Mouse (Mus musculus) limb, embryonic 13.5 days (tissue): ENCODE results near the gene Zfp385a. TPM values are rescaled to one million over a fixed set of nuclear protein-coding genes. Genes with fewer than 3 reads are reported as not detected.
A peak's percentile ranks its signal among the peaks of the same experiment; 100 is the strongest.

Experiments used
- ATAC-seq: fragments of 200-750 bp; cut with Nextera tagmentation; 2 replicates; pipeline ENCODE4 v1.8.0; 2017; ENCODE audit warnings: low read depth, moderate number of reproducible peaks, moderate TSS enrichment; ENCODE audit not compliant: low FRiP score
- H3K27ac ChIP-seq: fragments of 300-500 bp; sonication (generic); 2 replicates; pipeline ENCODE4 v1.5.1; 2015; ENCODE audit warnings: inconsistent platforms, mild to moderate bottlenecking, moderate library complexity
- H3K27me3 ChIP-seq: fragments of 300-500 bp; sonication (generic); 2 replicates; pipeline ENCODE4 v1.6.1; 2015; ENCODE audit warnings: mild to moderate bottlenecking, inconsistent platforms
- H3K36me3 ChIP-seq: fragments of 300-500 bp; sonication (generic); 2 replicates; pipeline ENCODE4 v1.6.1; 2015; ENCODE audit warnings: inconsistent platforms, mild to moderate bottlenecking, moderate library complexity
- H3K4me1 ChIP-seq: fragments of 300-500 bp; sonication (generic); 2 replicates; pipeline ENCODE4 v1.6.1; 2015; ENCODE audit warnings: inconsistent platforms
- H3K4me2 ChIP-seq: fragments of 300-500 bp; sonication (generic); replicated peaks from 2 replicates; pipeline ENCODE4 v1.6.1; 2015; ENCODE audit warnings: inconsistent platforms, mild to moderate bottlenecking, moderate library complexity
- H3K4me3 ChIP-seq: fragments of 300-500 bp; sonication (generic); 2 replicates; pipeline ENCODE4 v1.5.1; 2015; ENCODE audit warnings: moderate library complexity, mild to moderate bottlenecking, inconsistent platforms
- H3K9ac ChIP-seq: fragments of 300-500 bp; sonication (generic); 2 replicates; pipeline ENCODE4 v1.6.1; 2015; ENCODE audit warnings: mild to moderate bottlenecking, inconsistent platforms
- H3K9me3 ChIP-seq: fragments of 300-500 bp; sonication (generic); 2 replicates; pipeline ENCODE4 v1.6.1; 2016; ENCODE audit warnings: inconsistent platforms
- WGBS: fragments of 180-500 bp; shearing (Covaris S2); methylation state at CpG from one replicate; pipeline ENCODE4 v1.1.7; 2015; 5-methylcytosine and 5-hydroxymethylcytosine counted together
- polyA plus RNA-seq: library from polyadenylated mRNA; unstranded; fragments of >200 nt; fragmentation: Nextera tagmentation; extraction: Ambion mirVana; gene quantifications from 2 replicates; pipeline ENCODE4 v1.2.1, GENCODE M21; 2015

Zfp385a gene
- polyA plus RNA-seq, 1 experiment from 2014 or later = 13.1 TPM

GRCm38 (mm10) chr15:103301547-103302340 lies 38.1 kb downstream of the Zfp385a start:
- Histone ChIP-seq H3K36me3 (peaks cover 25% of the 10 kb centered on the region), H3K27ac (peak overlapping the region; percentile 97), H3K9me3 (no peaks in the 10 kb centered on the region), H3K4me3 (no peak overlapping the region), H3K4me1 (peaks cover 93% of the 10 kb centered on the region), H3K4me2 (peak overlapping the region; percentile 36), H3K27me3 (no peaks in the 10 kb centered on the region), H3K9ac (peak overlapping the region; percentile 46; the same call in 1 of the 2 replicates)
- no peak for ATAC-seq
- WGBS = 16% methylated on average over 5 of the region's 5 CpGs

- WGBS = 8% methylated on average over 2 of the region's 2 CpGs
- Histone ChIP-seq H3K4me3 (0 out of 2 replicates have a peak overlapping the region, but pooled peaks have one; percentile 34), H3K27ac (peak overlapping the region; percentile 97), H3K4me2 (peak overlapping the region; percentile 63), H3K27me3 (no peaks in the 10 kb centered on the region), H3K36me3 (peaks cover 28% of the 10 kb centered on the region), H3K9me3 (no peaks in the 10 kb centered on the region), H3K4me1 (peaks cover 93% of the 10 kb centered on the region), H3K9ac (0 out of 2 replicates have a peak overlapping the region, but pooled peaks have one; percentile 48)
- peak; percentile 17; the same call in 1 of the 2 replicates for ATAC-seq
Observed at GRCm38 (mm10) chr15:103301046-103301445, 38.8 kb downstream of the Zfp385a start.

- 3% methylated on average over 2 of the region's 2 CpGs for WGBS
- Histone ChIP-seq H3K4me3 (peak overlapping the region; percentile 34), H3K36me3 (peaks cover 28% of the 10 kb centered on the region), H3K27me3 (no peaks in the 10 kb centered on the region), H3K4me1 (peaks cover 93% of the 10 kb centered on the region), H3K27ac (peak overlapping the region; percentile 97), H3K4me2 (peak overlapping the region; percentile 63), H3K9me3 (no peaks in the 10 kb centered on the region), H3K9ac (peak overlapping the region; percentile 48; the same call in 1 of the 2 replicates)
- 0 out of 2 replicates have a peak, but pooled peaks have one; percentile 0 for ATAC-seq
Observed at GRCm38 (mm10) chr15:103300560-103300959, 39.3 kb downstream of the Zfp385a start.

- peak; percentile 74 for ATAC-seq
- peak overlapping the region; percentile 34 for H3K4me3 ChIP-seq
- H3K27ac ChIP-seq = peak overlapping the region; percentile 97
- peak overlapping the region; percentile 63 for H3K4me2 ChIP-seq
- H3K4me1 ChIP-seq = peaks cover 96% of the 10 kb centered on the region
- 1% methylated on average over 18 of the region's 18 CpGs for WGBS
- H3K9me3 ChIP-seq = no peaks in the 10 kb centered on the region
- H3K9ac ChIP-seq = peak overlapping the region; percentile 48
- peaks cover 28% of the 10 kb centered on the region for H3K36me3 ChIP-seq
- H3K27me3 ChIP-seq = no peaks in the 10 kb centered on the region
Observed at GRCm38 (mm10) chr15:103300067-103300471, 39.8 kb downstream of the Zfp385a start.

GRCm38 (mm10) chr15:103299644-103300043 lies 40.2 kb downstream of the Zfp385a start:
- H3K9ac ChIP-seq = peak overlapping the region; percentile 36
- H3K4me3 ChIP-seq = peak overlapping the region; percentile 34; the same call in 1 of the 2 replicates
- H3K27ac ChIP-seq = peak overlapping the region; percentile 97
- H3K9me3 ChIP-seq = no peaks in the 10 kb centered on the region
- ATAC-seq = no peak; the same call in 1 of the 2 replicates
- H3K4me2 ChIP-seq = peak overlapping the region; percentile 63
- peaks cover 98% of the 10 kb centered on the region for H3K4me1 ChIP-seq
- 12% methylated on average over 8 of the region's 8 CpGs for WGBS
- H3K27me3 ChIP-seq = no peaks in the 10 kb centered on the region
- H3K36me3 ChIP-seq = peaks cover 28% of the 10 kb centered on the region

- ATAC-seq = no peak
- WGBS = 42% methylated on average over 5 of the region's 5 CpGs
- Histone ChIP-seq H3K27ac (peak overlapping the region; percentile 97), H3K4me2 (peak overlapping the region; percentile 63), H3K9ac (peak overlapping the region; percentile 50), H3K4me1 (peaks cover 95% of the 10 kb centered on the region), H3K36me3 (peaks cover 28% of the 10 kb centered on the region), H3K9me3 (no peaks in the 10 kb centered on the region), H3K4me3 (no peak overlapping the region), H3K27me3 (no peaks in the 10 kb centered on the region)
Observed at GRCm38 (mm10) chr15:103298861-103299616, 40.9 kb downstream of the Zfp385a start.

GRCm38 (mm10) chr15:103298026-103298425 lies 41.9 kb downstream of the Zfp385a start:
- WGBS = 63% methylated on average over 3 of the region's 3 CpGs
- Histone ChIP-seq H3K27ac (peak overlapping the region; percentile 97), H3K4me1 (peaks cover 90% of the 10 kb centered on the region), H3K9ac (peak overlapping the region; percentile 19), H3K4me3 (no peak overlapping the region), H3K27me3 (no peaks in the 10 kb centered on the region), H3K4me2 (no peak overlapping the region), H3K36me3 (peaks cover 38% of the 10 kb centered on the region), H3K9me3 (no peaks in the 10 kb centered on the region)
- no peak for ATAC-seq

GRCm38 (mm10) chr15:103297313-103297712 lies 42.6 kb downstream of the Zfp385a start:
- H3K36me3 ChIP-seq = peaks cover 45% of the 10 kb centered on the region
- peak overlapping the region; percentile 97; the same call in 1 of the 2 replicates for H3K27ac ChIP-seq
- no peak overlapping the region for H3K4me2 ChIP-seq
- no peaks in the 10 kb centered on the region for H3K9me3 ChIP-seq
- 0 out of 2 replicates have a peak overlapping the region, but pooled peaks have one; percentile 19 for H3K9ac ChIP-seq
- no peak overlapping the region for H3K4me3 ChIP-seq
- peaks cover 90% of the 10 kb centered on the region for H3K4me1 ChIP-seq
- ATAC-seq = no peak
- no peaks in the 10 kb centered on the region for H3K27me3 ChIP-seq
- WGBS = 36% methylated on average over 6 of the region's 6 CpGs

- Histone ChIP-seq H3K4me2 (peak overlapping the region; percentile 25), H3K27me3 (no peaks in the 10 kb centered on the region), H3K4me1 (peaks cover 85% of the 10 kb centered on the region), H3K4me3 (no peak overlapping the region), H3K36me3 (peaks cover 59% of the 10 kb centered on the region), H3K9me3 (no peaks in the 10 kb centered on the region), H3K27ac (peak overlapping the region; percentile 94), H3K9ac (0 out of 2 replicates have a peak overlapping the region, but pooled peaks have one; percentile 43)
- 4% methylated on average over 5 of the region's 5 CpGs for WGBS
- ATAC-seq = peak; percentile 9; the same call in 1 of the 2 replicates
Observed at GRCm38 (mm10) chr15:103295851-103296250, 44.0 kb downstream of the Zfp385a start.

GRCm38 (mm10) chr15:103294649-103295048 lies 45.2 kb downstream of the Zfp385a start:
- Histone ChIP-seq H3K9ac (no peak overlapping the region), H3K4me1 (peaks cover 84% of the 10 kb centered on the region), H3K27me3 (no peaks in the 10 kb centered on the region), H3K4me2 (no peak overlapping the region), H3K9me3 (no peaks in the 10 kb centered on the region), H3K4me3 (no peak overlapping the region), H3K27ac (peak overlapping the region; percentile 61; the same call in 1 of the 2 replicates), H3K36me3 (peaks cover 65% of the 10 kb centered on the region)
- ATAC-seq = no peak
- 25% methylated on average over 2 of the region's 2 CpGs for WGBS

GRCm38 (mm10) chr15:103293375-103293774 lies 46.5 kb downstream of the Zfp385a start:
- WGBS = 97% methylated on average over 2 of the region's 2 CpGs
- Histone ChIP-seq H3K27ac (no peak overlapping the region), H3K4me1 (peaks cover 84% of the 10 kb centered on the region), H3K9ac (no peak overlapping the region), H3K36me3 (peaks cover 57% of the 10 kb centered on the region), H3K4me2 (no peak overlapping the region), H3K4me3 (no peak overlapping the region), H3K9me3 (no peaks in the 10 kb centered on the region), H3K27me3 (no peaks in the 10 kb centered on the region)
- no peak for ATAC-seq
